8 mouse cellular contexts compared by ENCODE assay signal in the genomic region with DNA sequence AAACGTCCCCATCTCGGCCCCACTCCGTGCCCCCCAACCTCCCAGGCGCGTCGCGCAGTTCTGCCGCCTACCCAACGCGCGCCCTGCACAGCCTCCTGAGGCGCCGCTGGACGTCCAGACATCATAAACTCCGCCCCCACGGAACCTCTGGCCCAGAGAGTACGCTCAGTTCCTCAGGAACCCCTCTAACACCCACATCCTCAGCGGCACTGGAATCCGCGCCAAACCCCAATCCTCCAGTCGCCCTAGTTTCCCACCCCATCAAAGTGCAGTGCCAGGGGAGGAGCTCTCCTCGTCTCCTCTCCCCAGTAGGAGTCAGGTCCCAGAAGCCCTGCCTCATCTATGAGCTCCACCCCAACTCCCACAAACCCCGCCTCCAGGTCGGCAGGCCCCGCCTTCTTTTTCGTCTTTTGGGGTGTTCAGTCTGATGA. TPM values are rescaled to one million over a fixed set of nuclear protein-coding genes. Genes with fewer than 3 reads are reported as not detected.
A peak's percentile ranks its signal among the peaks of the same experiment; 100 is the strongest.
DNase-seq lines count a peak whose midpoint lies in the region; ATAC-seq and TF ChIP-seq lines count a peak whose summit lies in the region.

No protein-coding gene starts in this region.

- peaks cover 31% of the 10 kb centered on the region for H3K27me3 ChIP-seq in embryonic facial prominence, embryonic 11.5 days (ENCODE audit: control insufficient read depth, insufficient read depth, low read length)
- peaks cover 16% of the 10 kb centered on the region for H3K27me3 ChIP-seq in intestine, postnatal 0 days (replicated peaks; ENCODE audit: control insufficient read depth, insufficient read depth, low read length)
- peaks cover 59% of the 10 kb centered on the region for H3K27me3 ChIP-seq in midbrain, embryonic 10.5 days (ENCODE audit: low read depth, poor library complexity, severe bottlenecking)

- no peak for ATAC-seq in embryonic facial prominence, embryonic 11.5 days (replicated peaks; ENCODE audit: insufficient number of reproducible peaks, low FRiP score, low TSS enrichment, low read depth)
- ATAC-seq in intestine, postnatal 0 days = peak; percentile 22; the same call in 1 of the 2 replicates

- H3K9ac ChIP-seq in embryonic facial prominence, embryonic 11.5 days (replicated peaks; ENCODE audit: low read length) = peak overlapping the region; percentile 32; the same call in 1 of the 2 replicates
- H3K9ac ChIP-seq in intestine, postnatal 0 days (ENCODE audit: low read depth, low read length) = 0 out of 2 replicates have a peak overlapping the region, but pooled peaks have one; percentile 8

- no peak overlapping the region for H3K27ac ChIP-seq in embryonic facial prominence, embryonic 11.5 days (replicated peaks; ENCODE audit: low read depth, low read length)
- no peak overlapping the region for H3K27ac ChIP-seq in intestine, postnatal 0 days (ENCODE audit: low read depth, low read length)
- H3K27ac ChIP-seq in midbrain, embryonic 10.5 days (replicated peaks) = peak overlapping the region; percentile 64

- H3K4me1 ChIP-seq in embryonic facial prominence, embryonic 11.5 days (ENCODE audit: control insufficient read depth, insufficient read depth, low read length) = peaks cover 14% of the 10 kb centered on the region
- peaks cover 9% of the 10 kb centered on the region; the same call in 1 of the 2 replicates for H3K4me1 ChIP-seq in intestine, postnatal 0 days (replicated peaks; ENCODE audit: control insufficient read depth, insufficient read depth, low read length)
- H3K4me1 ChIP-seq in midbrain, embryonic 10.5 days = peaks cover 58% of the 10 kb centered on the region

- peak overlapping the region; percentile 32 for H3K4me3 ChIP-seq in embryonic facial prominence, embryonic 11.5 days (ENCODE audit: low read depth, low read length)
- H3K4me3 ChIP-seq in intestine, postnatal 0 days (ENCODE audit: low read depth, low read length) = peak overlapping the region; percentile 31
- H3K4me3 ChIP-seq in midbrain, embryonic 10.5 days = peak overlapping the region; percentile 64

- intact Hi-C loops in left cerebral cortex, postnatal 4 days (cut with DNase I) = no loop called here

- no peak for TF ChIP-seq CTCF in intestine, postnatal 0 days (IDR thresholded peaks at IDR 0.05; ENCODE audit: low read depth)

- no peaks in the 10 kb centered on the region for H3K36me3 ChIP-seq in embryonic facial prominence, embryonic 11.5 days (replicated peaks; ENCODE audit: control insufficient read depth, insufficient read depth, low read depth, low read length)
- H3K36me3 ChIP-seq in intestine, postnatal 0 days (ENCODE audit: control insufficient read depth, insufficient read depth) = no peaks in the 10 kb centered on the region
- H3K36me3 ChIP-seq in midbrain, embryonic 10.5 days = no peaks in the 10 kb centered on the region

- H3K9me3 ChIP-seq in embryonic facial prominence, embryonic 11.5 days (replicated peaks; ENCODE audit: control insufficient read depth, low read length) = no peaks in the 10 kb centered on the region
- H3K9me3 ChIP-seq in intestine, postnatal 0 days (ENCODE audit: control insufficient read depth) = no peaks in the 10 kb centered on the region
- no peaks in the 10 kb centered on the region for H3K9me3 ChIP-seq in midbrain, embryonic 10.5 days (replicated peaks)

- 2% methylated on average over 26 of the region's 26 CpGs for WGBS in embryonic facial prominence, embryonic 11.5 days
- WGBS in intestine, postnatal 0 days = 2% methylated on average over 26 of the region's 26 CpGs
- WGBS in midbrain, embryonic 10.5 days = under 1% methylated on average over 26 of the region's 26 CpGs

- H3K4me2 ChIP-seq in embryonic facial prominence, embryonic 11.5 days (ENCODE audit: low read depth, low read length) = peak overlapping the region; percentile 74
- peak overlapping the region; percentile 61 for H3K4me2 ChIP-seq in intestine, postnatal 0 days (replicated peaks; ENCODE audit: low read depth)

- peak; percentile 81 for DNase-seq in adrenal gland, postnatal 10 days
- peak; percentile 66 for DNase-seq in embryonic facial prominence, embryonic 11.5 days (ENCODE audit: low spot score)
- peak; percentile 99 for DNase-seq in heart, adult 11 months
- DNase-seq in left cerebral cortex, postnatal 4 days = peak; percentile 55
- peak; percentile 54 for DNase-seq in midbrain, embryonic 10.5 days (ENCODE audit: low spot score)
- DNase-seq in right cerebral cortex, postnatal 4 days = peak; percentile 55
- DNase-seq in yolk sac, embryonic 10.5 days (ENCODE audit: low spot score) = no peak

RNA-seq across cellular contexts. Expression of gene Prrt1, which starts 2.9 kb away (rescaled TPM):
- 1 to 10 TPM; 4.5 to 7.9 TPM for total RNA-seq in adrenal gland, postnatal 10 days (2021)
- 0.10 and 0.11 TPM in 2 replicates for polyA plus RNA-seq in embryonic facial prominence, embryonic 11.5 days (2014; fragmentation: Nextera tagmentation; extraction: Ambion mirVana)
- polyA plus RNA-seq in intestine, postnatal 0 days (2015; fragmentation: Nextera tagmentation; extraction: Ambion mirVana) = 0.27 and 0.47 TPM in 2 replicates
- 10 to 100 TPM; 78.2 to 81.9 TPM for total RNA-seq in left cerebral cortex, postnatal 4 days (2021)
- polyA plus RNA-seq in midbrain, embryonic 10.5 days (2016; fragmentation: Nextera tagmentation; extraction: Ambion mirVana) = 0.54 and 1.2 TPM in 2 replicates

RNA-seq across cellular contexts. Expression of gene Ppt2, which starts 4.0 kb away (rescaled TPM):
- 10 to 100 TPM; 47.8 to 48.0 TPM for total RNA-seq in adrenal gland, postnatal 10 days (2021)
- 19.4 and 20.0 TPM in 2 replicates for polyA plus RNA-seq in embryonic facial prominence, embryonic 11.5 days (2014; fragmentation: Nextera tagmentation; extraction: Ambion mirVana)
- polyA plus RNA-seq in intestine, postnatal 0 days (2015; fragmentation: Nextera tagmentation; extraction: Ambion mirVana) = 17.2 and 18.0 TPM in 2 replicates
- 10 to 100 TPM; 30.3 to 32.7 TPM for total RNA-seq in left cerebral cortex, postnatal 4 days (2021)
- polyA plus RNA-seq in midbrain, embryonic 10.5 days (2016; fragmentation: Nextera tagmentation; extraction: Ambion mirVana) = 22.5 and 23.6 TPM in 2 replicates

RNA-seq across cellular contexts. Expression of gene Fkbpl, which starts 12.3 kb away (rescaled TPM):
- 10 to 100 TPM; 11.8 to 14.4 TPM for total RNA-seq in adrenal gland, postnatal 10 days (2021)
- 16.2 and 16.6 TPM in 2 replicates for polyA plus RNA-seq in embryonic facial prominence, embryonic 11.5 days (2014; fragmentation: Nextera tagmentation; extraction: Ambion mirVana)
- polyA plus RNA-seq in intestine, postnatal 0 days (2015; fragmentation: Nextera tagmentation; extraction: Ambion mirVana) = 8.8 and 9.2 TPM in 2 replicates
- 10 to 100 TPM in 1 of 2 experiments, 1 to 10 TPM in 1; 7.9 to 10.5 TPM for total RNA-seq in left cerebral cortex, postnatal 4 days (2021)
- 16.8 and 18.9 TPM in 2 replicates for polyA plus RNA-seq in midbrain, embryonic 10.5 days (2016; fragmentation: Nextera tagmentation; extraction: Ambion mirVana)

RNA-seq across cellular contexts. Expression of gene Atf6b, which starts 14.7 kb away (rescaled TPM):
- total RNA-seq in adrenal gland, postnatal 10 days (2021) = 10 to 100 TPM; 37.8 to 40.1 TPM
- polyA plus RNA-seq in embryonic facial prominence, embryonic 11.5 days (2014; fragmentation: Nextera tagmentation; extraction: Ambion mirVana) = 55.8 and 58.5 TPM in 2 replicates
- polyA plus RNA-seq in intestine, postnatal 0 days (2015; fragmentation: Nextera tagmentation; extraction: Ambion mirVana) = 22.9 and 23.1 TPM in 2 replicates
- total RNA-seq in left cerebral cortex, postnatal 4 days (2021) = 10 to 100 TPM; 72.8 to 75.4 TPM
- 111 and 123 TPM in 2 replicates for polyA plus RNA-seq in midbrain, embryonic 10.5 days (2016; fragmentation: Nextera tagmentation; extraction: Ambion mirVana)

RNA-seq across cellular contexts. Expression of gene Egfl8, which starts 16.5 kb away (rescaled TPM):
- 1 to 10 TPM; 6.1 to 9.9 TPM for total RNA-seq in adrenal gland, postnatal 10 days (2021)
- 3.1 and 4.4 TPM in 2 replicates for polyA plus RNA-seq in embryonic facial prominence, embryonic 11.5 days (2014; fragmentation: Nextera tagmentation; extraction: Ambion mirVana)
- polyA plus RNA-seq in intestine, postnatal 0 days (2015; fragmentation: Nextera tagmentation; extraction: Ambion mirVana) = 2.5 and 2.7 TPM in 2 replicates
- total RNA-seq in left cerebral cortex, postnatal 4 days (2021) = 1 to 10 TPM; 4.9 to 5.9 TPM
- 4.3 TPM in 2 replicates for polyA plus RNA-seq in midbrain, embryonic 10.5 days (2016; fragmentation: Nextera tagmentation; extraction: Ambion mirVana)
